24 mouse cellular contexts compared by ENCODE assay signal in genomic region chr13:94803480-94804057, GRCm38 (mm10). TPM values are rescaled to one million over a fixed set of nuclear protein-coding genes. Genes with fewer than 3 reads are reported as not detected.
DNase-seq lines count a peak whose midpoint lies in the region; ATAC-seq and TF ChIP-seq lines count a peak whose summit lies in the region.
"Had no signal": no experiment of that assay in that cellular context is flagged by ENCODE, and none has a peak within 500 bp of the region (broad histone marks: within the 10 kb centered on the region; RNA-seq: fewer than 3 reads in every experiment).

No protein-coding gene starts in this region.

- WGBS in hindbrain, postnatal 0 days: 66% methylated on average over 5 of the region's 5 CpGs
- WGBS in hindbrain, embryonic 11.5 days: 81% methylated on average over 5 of the region's 5 CpGs
- 66% methylated on average over 5 of the region's 5 CpGs for WGBS in midbrain, postnatal 0 days
- WGBS in midbrain, embryonic 13.5 days: 69% methylated on average over 5 of the region's 5 CpGs

- H3K9ac ChIP-seq in hindbrain, postnatal 0 days (replicated peaks; ENCODE audit: low read length): no peak overlapping the region
- no peak overlapping the region for H3K9ac ChIP-seq in hindbrain, embryonic 11.5 days (ENCODE audit: low read depth, low read length)
- no peak overlapping the region for H3K9ac ChIP-seq in midbrain, postnatal 0 days (replicated peaks; ENCODE audit: low read length, poor library complexity, severe bottlenecking)
- H3K9ac ChIP-seq in midbrain, embryonic 13.5 days (replicated peaks): no peak overlapping the region
- H3K9ac ChIP-seq: embryonic facial prominence, embryonic 15.5 days; forebrain, embryonic 12.5 days; heart, embryonic 15.5 days; hindbrain, embryonic 13.5 days; limb, embryonic 13.5 days; liver, embryonic 13.5 days had no signal

- H3K36me3 ChIP-seq in hindbrain, postnatal 0 days (ENCODE audit: insufficient read depth, low read length): no peaks in the 10 kb centered on the region
- no peaks in the 10 kb centered on the region for H3K36me3 ChIP-seq in hindbrain, embryonic 11.5 days (ENCODE audit: control insufficient read depth, insufficient read depth, low read length)
- no peaks in the 10 kb centered on the region for H3K36me3 ChIP-seq in midbrain, postnatal 0 days (ENCODE audit: insufficient read depth, low read length)
- no peaks in the 10 kb centered on the region for H3K36me3 ChIP-seq in midbrain, embryonic 13.5 days
- H3K36me3 ChIP-seq: embryonic facial prominence, embryonic 10.5 days; embryonic facial prominence, embryonic 15.5 days; forebrain, embryonic 12.5 days; heart, embryonic 10.5 days; heart, embryonic 15.5 days; hindbrain, embryonic 13.5 days; limb, embryonic 13.5 days; liver, embryonic 13.5 days had no signal

- 0 out of 2 replicates have a peak, but pooled peaks cover 4% of the 10 kb centered on the region for H3K4me1 ChIP-seq in hindbrain, postnatal 0 days (ENCODE audit: insufficient read depth, low read length)
- H3K4me1 ChIP-seq in hindbrain, embryonic 11.5 days (replicated peaks; ENCODE audit: control insufficient read depth, insufficient read depth, low read length): no peaks in the 10 kb centered on the region
- no peaks in the 10 kb centered on the region for H3K4me1 ChIP-seq in midbrain, postnatal 0 days (ENCODE audit: insufficient read depth, low read length)
- H3K4me1 ChIP-seq in midbrain, embryonic 13.5 days (replicated peaks): peaks cover 10% of the 10 kb centered on the region; the same call in 1 of the 2 replicates
- H3K4me1 ChIP-seq: embryonic facial prominence, embryonic 15.5 days had no signal

- no peak overlapping the region for H3K4me2 ChIP-seq in hindbrain, postnatal 0 days (ENCODE audit: low read depth, low read length)
- no peak overlapping the region for H3K4me2 ChIP-seq in hindbrain, embryonic 11.5 days (replicated peaks; ENCODE audit: low read depth, low read length)
- H3K4me2 ChIP-seq in midbrain, postnatal 0 days (ENCODE audit: low read depth, low read length, poor library complexity, severe bottlenecking): no peak overlapping the region
- no peak overlapping the region for H3K4me2 ChIP-seq in midbrain, embryonic 13.5 days (replicated peaks)
- H3K4me2 ChIP-seq: embryonic facial prominence, embryonic 15.5 days; forebrain, embryonic 12.5 days; heart, embryonic 15.5 days; hindbrain, embryonic 13.5 days; limb, embryonic 13.5 days; liver, embryonic 13.5 days had no signal

- ATAC-seq in hindbrain, postnatal 0 days: no peak
- no peak for ATAC-seq in hindbrain, embryonic 11.5 days (ENCODE audit: low FRiP score)
- no peak for ATAC-seq in midbrain, postnatal 0 days (ENCODE audit: low FRiP score)
- ATAC-seq in midbrain, embryonic 13.5 days: no peak
- ATAC-seq: lung, postnatal 0 days had no signal

- no peak for TF ChIP-seq CTCF in hindbrain, postnatal 0 days (IDR thresholded peaks at IDR 0.05; ENCODE audit: low read depth)
- no peak for TF ChIP-seq CTCF in midbrain, postnatal 0 days (IDR thresholded peaks at IDR 0.05)

- H3K9me3 ChIP-seq in hindbrain, postnatal 0 days (ENCODE audit: low read length): no peaks in the 10 kb centered on the region
- no peaks in the 10 kb centered on the region for H3K9me3 ChIP-seq in hindbrain, embryonic 11.5 days (ENCODE audit: control insufficient read depth, low read length)
- no peaks in the 10 kb centered on the region for H3K9me3 ChIP-seq in midbrain, postnatal 0 days (ENCODE audit: low read length)
- H3K9me3 ChIP-seq in midbrain, embryonic 13.5 days: no peaks in the 10 kb centered on the region
- H3K9me3 ChIP-seq: embryonic facial prominence, embryonic 10.5 days; embryonic facial prominence, embryonic 15.5 days; forebrain, embryonic 12.5 days; heart, embryonic 10.5 days; heart, embryonic 15.5 days; hindbrain, embryonic 13.5 days; limb, embryonic 13.5 days; liver, embryonic 13.5 days had no signal

- no peaks in the 10 kb centered on the region for H3K27me3 ChIP-seq in hindbrain, postnatal 0 days (ENCODE audit: insufficient read depth, low read length)
- H3K27me3 ChIP-seq in hindbrain, embryonic 11.5 days (ENCODE audit: control insufficient read depth, insufficient read depth, low read length): no peaks in the 10 kb centered on the region
- H3K27me3 ChIP-seq in midbrain, postnatal 0 days (ENCODE audit: insufficient read depth, low read length): no peaks in the 10 kb centered on the region
- H3K27me3 ChIP-seq in midbrain, embryonic 13.5 days: no peaks in the 10 kb centered on the region
- H3K27me3 ChIP-seq: embryonic facial prominence, embryonic 15.5 days; forebrain, embryonic 12.5 days; heart, embryonic 15.5 days; hindbrain, embryonic 13.5 days; limb, embryonic 13.5 days; liver, embryonic 13.5 days had no signal

- no peak overlapping the region for H3K4me3 ChIP-seq in hindbrain, postnatal 0 days (ENCODE audit: low read length)
- no peak overlapping the region for H3K4me3 ChIP-seq in hindbrain, embryonic 11.5 days (ENCODE audit: low read depth, low read length)
- H3K4me3 ChIP-seq in midbrain, postnatal 0 days (ENCODE audit: low read depth, low read length): no peak overlapping the region
- H3K4me3 ChIP-seq in midbrain, embryonic 13.5 days (replicated peaks): no peak overlapping the region
- H3K4me3 ChIP-seq: embryonic facial prominence, embryonic 10.5 days; embryonic facial prominence, embryonic 15.5 days; forebrain, embryonic 12.5 days; heart, embryonic 10.5 days; heart, embryonic 15.5 days; hindbrain, embryonic 13.5 days; limb, embryonic 13.5 days; liver, embryonic 13.5 days had no signal

- peak; percentile 26 to 38 for DNase-seq in cerebellum, postnatal 10 days
- DNase-seq in cerebellum, postnatal 36 days: no peak
- DNase-seq in hindbrain, postnatal 0 days (ENCODE audit: low spot score): peak; percentile 41
- no peak for DNase-seq in hindbrain, embryonic 11.5 days (ENCODE audit: low spot score)
- peak; percentile 37 for DNase-seq in midbrain, postnatal 0 days (ENCODE audit: low spot score)
- peak; percentile 68 for DNase-seq in retina, postnatal 1 day
- DNase-seq in kidney, postnatal 25 days: no peak
- DNase-seq: adrenal gland, adult 8-10 months; cerebellum, adult 8-10 months; gastrocnemius, postnatal 14 days; kidney, adult 2 months; kidney, postnatal 4 days; liver, embryonic 13.5 days; lung, adult 18-20 months; lung, postnatal 4 days had no signal

- no peak overlapping the region for H3K27ac ChIP-seq in hindbrain, postnatal 0 days
- no peak overlapping the region for H3K27ac ChIP-seq in hindbrain, embryonic 11.5 days (ENCODE audit: low read depth, low read length)
- no peak overlapping the region for H3K27ac ChIP-seq in midbrain, postnatal 0 days (ENCODE audit: low read depth, low read length)
- H3K27ac ChIP-seq in midbrain, embryonic 13.5 days: no peak overlapping the region
- H3K27ac ChIP-seq: embryonic facial prominence, embryonic 10.5 days; embryonic facial prominence, embryonic 15.5 days; forebrain, embryonic 12.5 days; heart, embryonic 10.5 days; heart, embryonic 15.5 days; hindbrain, embryonic 13.5 days; limb, embryonic 13.5 days; liver, embryonic 13.5 days had no signal

RNA-seq across cellular contexts. Expression of gene Tbca, which starts 14.9 kb away (rescaled TPM):
- 107 and 127 TPM in 2 replicates for total RNA-seq in hindbrain, postnatal 0 days (2014; rRNA removed)
- polyA plus RNA-seq in hindbrain, postnatal 0 days (2015; fragmentation: Nextera tagmentation; extraction: Ambion mirVana): 344 and 349 TPM in 2 replicates
- polyA plus RNA-seq in hindbrain, embryonic 11.5 days (2014; fragmentation: Nextera tagmentation; extraction: Ambion mirVana): 228 and 234 TPM in 2 replicates
- total RNA-seq in midbrain, postnatal 0 days (2014; rRNA removed): 162 and 214 TPM in 2 replicates
- polyA plus RNA-seq in midbrain, postnatal 0 days (2015; fragmentation: Nextera tagmentation; extraction: Ambion mirVana): 333 and 348 TPM in 2 replicates
- polyA plus RNA-seq in midbrain, embryonic 13.5 days (2015; fragmentation: Nextera tagmentation; extraction: Ambion mirVana): 259 and 265 TPM in 2 replicates

Comparison
In these comparisons a context has a peak if more than half of its experiments do, and no peak if none do; other contexts are left out.
1. DNase-seq: peak in cerebellum, postnatal 10 days (2 of 2), hindbrain, postnatal 0 days (single experiment), midbrain, postnatal 0 days (single experiment) and retina, postnatal 1 day (single experiment); none in cerebellum, postnatal 36 days (0 of 2), hindbrain, embryonic 11.5 days (single experiment) and kidney, postnatal 25 days (0 of 2).